Mouse (Mus musculus): ENCODE measurements around the gene Cib1.

Gene Cib1

GRCm38 (mm10) chr7:80232489-80233029 is at the start of gene Cib1, which contains the start of gene Gdpgp1:
TSS of gene Cib1 (minus strand) at chr7:80232813.
TSS of gene Gdpgp1 (plus strand) at chr7:80232865.
- DNase-seq (ENCODE audit: low read depth): peak; percentile 91

- DNase-seq (ENCODE audit: low read depth): no peak
Measured at GRCm38 (mm10) chr7:80281646-80282045, 49.0 kb upstream of the Cib1 start.

GRCm38 (mm10) chr7:80280998-80281397 is 48.4 kb upstream of the Cib1 start:
- no peak for DNase-seq (ENCODE audit: low read depth)

GRCm38 (mm10) chr7:80280032-80280431 is 47.4 kb upstream of the Cib1 start:
- DNase-seq (ENCODE audit: low read depth): no peak

GRCm38 (mm10) chr7:80276374-80276773 is 43.8 kb upstream of the Cib1 start:
- DNase-seq (ENCODE audit: low read depth): no peak

- DNase-seq (ENCODE audit: low read depth): no peak
Measured at GRCm38 (mm10) chr7:80273456-80273855, 40.8 kb upstream of the Cib1 start.

- DNase-seq (ENCODE audit: low read depth): no peak
Measured at GRCm38 (mm10) chr7:80269751-80270255, 37.2 kb upstream of the Cib1 start.

- DNase-seq (ENCODE audit: low read depth): peak; percentile 62
Measured at GRCm38 (mm10) chr7:80268897-80269750, 36.5 kb upstream of the Cib1 start, which contains the start of gene Vps33b. TSS of gene Vps33b (plus strand) at chr7:80269649.

GRCm38 (mm10) chr7:80267764-80268163 is 35.2 kb upstream of the Cib1 start:
- no peak for DNase-seq (ENCODE audit: low read depth)

- no peak for DNase-seq (ENCODE audit: low read depth)
Measured at GRCm38 (mm10) chr7:80264606-80265005, 32.0 kb upstream of the Cib1 start.

GRCm38 (mm10) chr7:80261372-80261990 is 28.9 kb upstream of the Cib1 start:
- DNase-seq (ENCODE audit: low read depth): no peak

- DNase-seq (ENCODE audit: low read depth): peak; percentile 70
Measured at GRCm38 (mm10) chr7:80260625-80261371, 28.2 kb upstream of the Cib1 start, which contains the start of gene Ngrn. TSS of gene Ngrn (plus strand) at chr7:80261215.

GRCm38 (mm10) chr7:80257706-80258105 is 25.1 kb upstream of the Cib1 start:
- no peak for DNase-seq (ENCODE audit: low read depth)

- no peak for DNase-seq (ENCODE audit: low read depth)
Measured at GRCm38 (mm10) chr7:80255981-80256380, 23.4 kb upstream of the Cib1 start.

- no peak for DNase-seq (ENCODE audit: low read depth)
Measured at GRCm38 (mm10) chr7:80252886-80253285, 20.3 kb upstream of the Cib1 start.

GRCm38 (mm10) chr7:80252437-80252836 is 19.8 kb upstream of the Cib1 start:
- no peak for DNase-seq (ENCODE audit: low read depth)

GRCm38 (mm10) chr7:80246859-80247258 is 14.2 kb upstream of the Cib1 start:
- DNase-seq (ENCODE audit: low read depth): no peak

- peak; percentile 93 for DNase-seq (ENCODE audit: low read depth)
Measured at GRCm38 (mm10) chr7:80246148-80246721, 13.6 kb upstream of the Cib1 start, which contains the start of gene Ttll13. TSS of gene Ttll13 (plus strand) at chr7:80246376.

- no peak for DNase-seq (ENCODE audit: low read depth)
Measured at GRCm38 (mm10) chr7:80244851-80245250, 12.2 kb upstream of the Cib1 start.

- no peak for DNase-seq (ENCODE audit: low read depth)
Measured at GRCm38 (mm10) chr7:80241661-80242060, 9.0 kb upstream of the Cib1 start.

GRCm38 (mm10) chr7:80238542-80238941 is 5.9 kb upstream of the Cib1 start:
- DNase-seq (ENCODE audit: low read depth): no peak
